Mouse (Mus musculus) heart, embryonic 10.5 days (tissue): ENCODE measurements around the gene Gstp3. TPM values are rescaled to one million over a fixed set of nuclear protein-coding genes. Genes with fewer than 3 reads are reported as not detected.
"Not testable (repeated sequence)": the region's sequence is repeated elsewhere in the genome, so short reads cannot be mapped to it uniquely, and the experiment has no call there.

Experiments used
- DNase-seq: peaks from one replicate; pipeline ENCODE4 v3.0.0-alpha.2; 2017; ENCODE audit warnings: low spot score
- H3K27ac ChIP-seq: fragments of 300-500 bp; sonication (generic); 2 replicates; pipeline ENCODE4 v1.5.1; 2016; ENCODE audit warnings: mild to moderate bottlenecking
- H3K27me3 ChIP-seq: fragments of 300-500 bp; sonication (generic); 2 replicates; pipeline ENCODE4 v1.6.1; 2016; ENCODE audit warnings: mild to moderate bottlenecking; ENCODE audit not compliant: poor library complexity, insufficient read depth, severe bottlenecking
- H3K36me3 ChIP-seq: fragments of 300-500 bp; sonication (generic); 2 replicates; pipeline ENCODE4 v1.6.1; 2016; ENCODE audit warnings: mild to moderate bottlenecking, moderate library complexity
- H3K4me1 ChIP-seq: fragments of 300-500 bp; sonication (generic); 2 replicates; pipeline ENCODE4 v1.6.1; 2016; ENCODE audit warnings: mild to moderate bottlenecking
- H3K4me3 ChIP-seq: fragments of 300-500 bp; sonication (generic); 2 replicates; pipeline ENCODE4 v1.5.1; 2016; ENCODE audit warnings: mild to moderate bottlenecking, moderate library complexity
- H3K9me3 ChIP-seq: fragments of 300-500 bp; sonication (generic); 2 replicates; pipeline ENCODE4 v1.6.1; 2016; ENCODE audit warnings: mild to moderate bottlenecking, moderate library complexity
- WGBS: fragments of 180-500 bp; shearing (Covaris S2); methylation state at CpG from one replicate; pipeline ENCODE4 v1.1.7; 2016; 5-methylcytosine and 5-hydroxymethylcytosine counted together
- polyA plus RNA-seq: library from polyadenylated mRNA; unstranded; fragments of >200 nt; fragmentation: Nextera tagmentation; extraction: Ambion mirVana; gene quantifications from 2 replicates; pipeline ENCODE4 v1.2.1, GENCODE M21; 2016

Gstp3 gene
- polyA plus RNA-seq, 1 experiment from 2014 or later, result not detected

GRCm38 (mm10) chr19:4068717-4069410 lies 9.5 kb upstream of the Gstp3 start:
- DNase-seq, result no peak
- H3K9me3 ChIP-seq, result no peaks in the 10 kb centered on the region
- WGBS, result 73% methylated on average over 15 of the region's 15 CpGs
- no peak overlapping the region for H3K4me3 ChIP-seq
- no peaks in the 10 kb centered on the region for H3K27me3 ChIP-seq
- H3K36me3 ChIP-seq, result no peaks in the 10 kb centered on the region
- H3K27ac ChIP-seq, result no peak overlapping the region
- H3K4me1 ChIP-seq, result no peaks in the 10 kb centered on the region

GRCm38 (mm10) chr19:4068242-4068641 lies 8.9 kb upstream of the Gstp3 start:
- not testable (repeated sequence) for H3K36me3 ChIP-seq, H3K9me3 ChIP-seq, H3K27ac ChIP-seq, H3K4me3 ChIP-seq, DNase-seq, H3K4me1 ChIP-seq, H3K27me3 ChIP-seq
- 87% methylated on average over 2 of the region's 2 CpGs for WGBS

GRCm38 (mm10) chr19:4066877-4067276 lies 7.5 kb upstream of the Gstp3 start:
- no peak overlapping the region for H3K27ac ChIP-seq
- H3K4me1 ChIP-seq, result no peaks in the 10 kb centered on the region
- no peaks in the 10 kb centered on the region for H3K27me3 ChIP-seq
- H3K9me3 ChIP-seq, result no peaks in the 10 kb centered on the region
- H3K36me3 ChIP-seq, result no peaks in the 10 kb centered on the region
- DNase-seq, result no peak
- no peak overlapping the region for H3K4me3 ChIP-seq

- Histone ChIP-seq H3K36me3 (no peaks in the 10 kb centered on the region), H3K4me1 (no peaks in the 10 kb centered on the region), H3K9me3 (no peaks in the 10 kb centered on the region), H3K27me3 (no peaks in the 10 kb centered on the region), H3K4me3 (no peak overlapping the region), H3K27ac (no peak overlapping the region)
- 86% methylated on average over 6 of the region's 6 CpGs for WGBS
- no peak for DNase-seq
These were observed 6.9 kb upstream of the Gstp3 start for GRCm38 (mm10) chr19:4066280-4066679.

- not testable (repeated sequence) for H3K27me3 ChIP-seq, H3K4me1 ChIP-seq, H3K9me3 ChIP-seq, H3K36me3 ChIP-seq, H3K27ac ChIP-seq, DNase-seq, H3K4me3 ChIP-seq
- WGBS, result 26% methylated on average over 7 of the region's 11 CpGs
These were observed 5.1 kb upstream of the Gstp3 start for GRCm38 (mm10) chr19:4064501-4064900.

- not testable (repeated sequence) for H3K27ac ChIP-seq, H3K9me3 ChIP-seq, H3K36me3 ChIP-seq, DNase-seq, H3K4me3 ChIP-seq, H3K27me3 ChIP-seq
- peaks cover 13% of the 10 kb centered on the region for H3K4me1 ChIP-seq
- 55% methylated on average over 4 of the region's 4 CpGs for WGBS
These were observed 4.0 kb upstream of the Gstp3 start for GRCm38 (mm10) chr19:4063357-4063756.

- no peaks in the 10 kb centered on the region for H3K36me3 ChIP-seq
- no peak overlapping the region for H3K27ac ChIP-seq
- H3K27me3 ChIP-seq, result no peaks in the 10 kb centered on the region
- H3K9me3 ChIP-seq, result no peaks in the 10 kb centered on the region
- H3K4me1 ChIP-seq, result peaks cover 24% of the 10 kb centered on the region
- DNase-seq, result no peak
- 84% methylated on average over 6 of the region's 6 CpGs for WGBS
- no peak overlapping the region for H3K4me3 ChIP-seq
These were observed 1.6 kb upstream of the Gstp3 start for GRCm38 (mm10) chr19:4060899-4061465.

- not testable (repeated sequence) for H3K27ac ChIP-seq, H3K9me3 ChIP-seq, H3K4me3 ChIP-seq, H3K27me3 ChIP-seq, H3K36me3 ChIP-seq
- H3K4me1 ChIP-seq, result peaks cover 30% of the 10 kb centered on the region
- WGBS, result 88% methylated on average over 8 of the region's 8 CpGs
- DNase-seq, result peak; percentile 43
These were observed 902 bp upstream of the Gstp3 start for GRCm38 (mm10) chr19:4060044-4060898.

- Histone ChIP-seq H3K4me1 (peaks cover 30% of the 10 kb centered on the region), H3K36me3 (no peaks in the 10 kb centered on the region), H3K4me3 (no peak overlapping the region), H3K9me3 (no peaks in the 10 kb centered on the region), H3K27ac (peak overlapping the region; percentile 16; the same call in 1 of the 2 replicates), H3K27me3 (0 out of 2 replicates have a peak, but pooled peaks cover 5% of the 10 kb centered on the region)
- 85% methylated on average over 5 of the region's 5 CpGs for WGBS
- DNase-seq, result peak; percentile 66
These were observed 788 bp downstream of the Gstp3 start for GRCm38 (mm10) chr19:4058581-4058980.

- DNase-seq, result peak; percentile 65
- H3K9me3 ChIP-seq, result no peaks in the 10 kb centered on the region
- 90% methylated on average over 7 of the region's 7 CpGs for WGBS
- H3K4me3 ChIP-seq, result no peak overlapping the region
- no peak overlapping the region; the same call in 1 of the 2 replicates for H3K27ac ChIP-seq
- no peaks in the 10 kb centered on the region for H3K36me3 ChIP-seq
- peaks cover 30% of the 10 kb centered on the region for H3K4me1 ChIP-seq
- H3K27me3 ChIP-seq, result 0 out of 2 replicates have a peak, but pooled peaks cover 5% of the 10 kb centered on the region
These were observed 1.4 kb downstream of the Gstp3 start for GRCm38 (mm10) chr19:4057962-4058361.

GRCm38 (mm10) chr19:4057389-4057788 lies 2.0 kb downstream of the Gstp3 start:
- no peak overlapping the region for H3K4me3 ChIP-seq
- WGBS, result 83% methylated on average over 13 of the region's 13 CpGs

GRCm38 (mm10) chr19:4056727-4057126 lies 2.6 kb downstream of the Gstp3 start:
- Histone ChIP-seq H3K27me3 (0 out of 2 replicates have a peak, but pooled peaks cover 5% of the 10 kb centered on the region), H3K9me3 (no peaks in the 10 kb centered on the region), H3K27ac (peak overlapping the region; percentile 47; the same call in 1 of the 2 replicates), H3K4me1 (peaks cover 30% of the 10 kb centered on the region), H3K4me3 (no peak overlapping the region), H3K36me3 (no peaks in the 10 kb centered on the region)
- WGBS, result 51% methylated on average over 4 of the region's 4 CpGs
- peak; percentile 77 for DNase-seq

More at GRCm38 (mm10) chr19:4057389-4057788, 2.0 kb downstream of the Gstp3 start:
- peak overlapping the region; percentile 22; the same call in 1 of the 2 replicates for H3K27ac ChIP-seq
- H3K27me3 ChIP-seq, result 0 out of 2 replicates have a peak, but pooled peaks cover 5% of the 10 kb centered on the region
- H3K9me3 ChIP-seq, result no peaks in the 10 kb centered on the region
- H3K36me3 ChIP-seq, result no peaks in the 10 kb centered on the region
- peak; percentile 51 for DNase-seq
- H3K4me1 ChIP-seq, result peaks cover 30% of the 10 kb centered on the region
